Mouse (Mus musculus) cerebellum, postnatal 4 days (tissue): ENCODE measurements around the gene 2700049A03Rik.
"Not testable (repeated sequence)": the region's sequence is repeated elsewhere in the genome, so short reads cannot be mapped to it uniquely, and the experiment has no call there.

Experiments
- DNase-seq, 2 experiments: peaks; one replicate each; pipeline ENCODE4 v3.0.0; 2022; ENCODE audit warnings: low spot score in 2 of 2, mixed read lengths in 1 of 2

2700049A03Rik gene

GRCm38 (mm10) chr12:71136130-71136973 is at the start of gene 2700049A03Rik, which contains the start of gene Timm9:
2700049A03Rik (plus strand) TSS chr12:71136848.
Timm9 (minus strand) TSS chr12:71136684.
- peak; percentile 50 to 63 for DNase-seq

GRCm38 (mm10) chr12:71104275-71104674 is 32.4 kb upstream of the 2700049A03Rik start:
- DNase-seq = not testable (repeated sequence)

GRCm38 (mm10) chr12:71107216-71107771 is 29.4 kb upstream of the 2700049A03Rik start:
- no peak for DNase-seq

GRCm38 (mm10) chr12:71111331-71111730 is 25.3 kb upstream of the 2700049A03Rik start, which contains the start of gene Tomm20l:
Tomm20l (plus strand) TSS chr12:71111428.
- DNase-seq = peak in 1 of 2 experiments; percentile 13

- no peak for DNase-seq
These were observed 23.6 kb upstream of the 2700049A03Rik start for GRCm38 (mm10) chr12:71113074-71113473.

- no peak for DNase-seq
These were observed 22.9 kb upstream of the 2700049A03Rik start for GRCm38 (mm10) chr12:71113675-71114288.

- no peak for DNase-seq
These were observed 20.2 kb upstream of the 2700049A03Rik start for GRCm38 (mm10) chr12:71116411-71116810.

GRCm38 (mm10) chr12:71122731-71123130 is 13.9 kb upstream of the 2700049A03Rik start:
- no peak for DNase-seq

- peak in 1 of 2 experiments; percentile 55 for DNase-seq
These were observed 13.4 kb upstream of the 2700049A03Rik start for GRCm38 (mm10) chr12:71123286-71123685.

- no peak for DNase-seq
These were observed 1.1 kb upstream of the 2700049A03Rik start for GRCm38 (mm10) chr12:71135581-71135980.

- peak; percentile 71 to 80 for DNase-seq
These were observed 385 bp downstream of the 2700049A03Rik start for GRCm38 (mm10) chr12:71136974-71137491.

- DNase-seq = no peak
These were observed 1.0 kb downstream of the 2700049A03Rik start for GRCm38 (mm10) chr12:71137686-71138085.

- no peak for DNase-seq
These were observed 2.7 kb downstream of the 2700049A03Rik start for GRCm38 (mm10) chr12:71139258-71139828.

- DNase-seq = no peak
These were observed 4.5 kb downstream of the 2700049A03Rik start for GRCm38 (mm10) chr12:71141189-71141588.

GRCm38 (mm10) chr12:71147641-71148040 is 11.0 kb downstream of the 2700049A03Rik start:
- DNase-seq = peak; percentile 29 to 38

- no peak for DNase-seq
These were observed 12.2 kb downstream of the 2700049A03Rik start for GRCm38 (mm10) chr12:71148801-71149200.

GRCm38 (mm10) chr12:71149456-71149855 is 12.8 kb downstream of the 2700049A03Rik start:
- DNase-seq = no peak

- no peak for DNase-seq
These were observed 13.5 kb downstream of the 2700049A03Rik start for GRCm38 (mm10) chr12:71150167-71150566.

- no peak for DNase-seq
These were observed 18.3 kb downstream of the 2700049A03Rik start for GRCm38 (mm10) chr12:71154979-71155378.

GRCm38 (mm10) chr12:71157974-71158373 is 21.3 kb downstream of the 2700049A03Rik start:
- no peak for DNase-seq

- no peak for DNase-seq
These were observed 27.8 kb downstream of the 2700049A03Rik start for GRCm38 (mm10) chr12:71164410-71164809.

GRCm38 (mm10) chr12:71169911-71170310 is 33.3 kb downstream of the 2700049A03Rik start:
- no peak for DNase-seq
